Mouse (Mus musculus): ENCODE results near the gene Nudt14.

GRCm38 (mm10) chr12:112959421-112959820, 17.5 kb upstream of the Nudt14 start:
- TF ChIP-seq POLR2A (IDR thresholded peaks at IDR 0.05; ENCODE audit: borderline replicate concordance, extremely low read depth, insufficient read depth, insufficient read length, poor library complexity, severe bottlenecking) (no peak), CTCF (IDR thresholded peaks at IDR 0.05; ENCODE audit: borderline replicate concordance, extremely low read depth, insufficient read depth, insufficient read length) (no peak)

Measured in brain, embryonic 14.5 days (tissue).